Mouse (Mus musculus): Measurements from ENCODE around the gene Gm867. TPM values are rescaled to one million over a fixed set of nuclear protein-coding genes. Genes with fewer than 3 reads are reported as not detected.

Gene Gm867
- total and polyA plus RNA-seq, 2 experiments from 2014 or later: 0.95 to 0.97 TPM

- H3K9me3 ChIP-seq (ENCODE audit: low read length): no peaks in the 10 kb centered on the region
- peak overlapping the region; percentile 37; the same call in 1 of the 2 replicates for H3K9ac ChIP-seq
- H3K4me1 ChIP-seq (ENCODE audit: insufficient read depth): peaks cover 12% of the 10 kb centered on the region; the same call in 1 of the 2 replicates
- ATAC-seq: peak; percentile 26; the same call in 1 of the 2 replicates
- DNase-seq: peak; percentile 84
- H3K36me3 ChIP-seq (ENCODE audit: insufficient read depth): no peaks in the 10 kb centered on the region
- WGBS: 4% methylated on average over 13 of the region's 13 CpGs
- peak overlapping the region; percentile 68 for H3K4me2 ChIP-seq (ENCODE audit: low read depth)
- H3K27ac ChIP-seq (ENCODE audit: low read depth, low read length): no peak overlapping the region
- TF ChIP-seq CTCF (IDR thresholded peaks at IDR 0.05; ENCODE audit: low read depth): peak; percentile 76
- peak overlapping the region; percentile 32 for H3K4me3 ChIP-seq (ENCODE audit: low read depth, low read length)
- H3K27me3 ChIP-seq (ENCODE audit: insufficient read depth, low read length): peaks cover 10% of the 10 kb centered on the region
Observed at GRCm38 (mm10) chr10:75951424-75952050, 11.1 kb upstream of the Gm867 start.

GRCm38 (mm10) chr10:75950791-75951210 lies 10.3 kb upstream of the Gm867 start:
- no peak for TF ChIP-seq CTCF (IDR thresholded peaks at IDR 0.05; ENCODE audit: low read depth)
- Histone ChIP-seq H3K4me3 (ENCODE audit: low read depth, low read length) (peak overlapping the region; percentile 32), H3K9ac (peak overlapping the region; percentile 37), H3K4me2 (ENCODE audit: low read depth) (peak overlapping the region; percentile 68), H3K9me3 (ENCODE audit: low read length) (no peaks in the 10 kb centered on the region), H3K4me1 (ENCODE audit: insufficient read depth) (peaks cover 12% of the 10 kb centered on the region; the same call in 1 of the 2 replicates), H3K27ac (ENCODE audit: low read depth, low read length) (no peak overlapping the region), H3K27me3 (ENCODE audit: insufficient read depth, low read length) (peaks cover 10% of the 10 kb centered on the region), H3K36me3 (ENCODE audit: insufficient read depth) (no peaks in the 10 kb centered on the region)
- 6% methylated on average over 22 of the region's 23 CpGs for WGBS
- DNase-seq (no peak), ATAC-seq (peak; percentile 37)

GRCm38 (mm10) chr10:75949053-75950045 lies 8.9 kb upstream of the Gm867 start:
- no peaks in the 10 kb centered on the region for H3K9me3 ChIP-seq (ENCODE audit: low read length)
- peaks cover 10% of the 10 kb centered on the region for H3K27me3 ChIP-seq (ENCODE audit: insufficient read depth, low read length)
- DNase-seq: no peak
- no peak overlapping the region for H3K4me3 ChIP-seq (ENCODE audit: low read depth, low read length)
- H3K9ac ChIP-seq: no peak overlapping the region
- TF ChIP-seq CTCF (IDR thresholded peaks at IDR 0.05; ENCODE audit: low read depth): no peak
- H3K27ac ChIP-seq (ENCODE audit: low read depth, low read length): no peak overlapping the region
- H3K4me1 ChIP-seq (ENCODE audit: insufficient read depth): peaks cover 10% of the 10 kb centered on the region; the same call in 1 of the 2 replicates
- no peak for ATAC-seq
- H3K4me2 ChIP-seq (ENCODE audit: low read depth): no peak overlapping the region
- no peaks in the 10 kb centered on the region for H3K36me3 ChIP-seq (ENCODE audit: insufficient read depth)
- 86% methylated on average over 22 of the region's 22 CpGs for WGBS

GRCm38 (mm10) chr10:75948079-75948478 lies 7.6 kb upstream of the Gm867 start:
- H3K27me3 ChIP-seq (ENCODE audit: insufficient read depth, low read length): peaks cover 6% of the 10 kb centered on the region; the same call in 1 of the 2 replicates
- no peak overlapping the region for H3K9ac ChIP-seq
- peaks cover 11% of the 10 kb centered on the region; the same call in 1 of the 2 replicates for H3K4me1 ChIP-seq (ENCODE audit: insufficient read depth)
- DNase-seq (no peak), ATAC-seq (no peak)
- no peak for TF ChIP-seq CTCF (IDR thresholded peaks at IDR 0.05; ENCODE audit: low read depth)
- H3K27ac ChIP-seq (ENCODE audit: low read depth, low read length): no peak overlapping the region
- WGBS: 78% methylated on average over 5 of the region's 5 CpGs
- H3K4me3 ChIP-seq (ENCODE audit: low read depth, low read length): no peak overlapping the region
- no peaks in the 10 kb centered on the region for H3K9me3 ChIP-seq (ENCODE audit: low read length)
- H3K4me2 ChIP-seq (ENCODE audit: low read depth): no peak overlapping the region
- H3K36me3 ChIP-seq (ENCODE audit: insufficient read depth): no peaks in the 10 kb centered on the region

GRCm38 (mm10) chr10:75945896-75946295 lies 5.4 kb upstream of the Gm867 start:
- peaks cover 5% of the 10 kb centered on the region; the same call in 1 of the 2 replicates for H3K4me1 ChIP-seq (ENCODE audit: insufficient read depth)
- H3K36me3 ChIP-seq (ENCODE audit: insufficient read depth): no peaks in the 10 kb centered on the region
- H3K4me2 ChIP-seq (ENCODE audit: low read depth): no peak overlapping the region
- ATAC-seq: no peak
- no peak for DNase-seq
- TF ChIP-seq CTCF (IDR thresholded peaks at IDR 0.05; ENCODE audit: low read depth): no peak
- no peak overlapping the region for H3K4me3 ChIP-seq (ENCODE audit: low read depth, low read length)
- H3K27me3 ChIP-seq (ENCODE audit: insufficient read depth, low read length): peaks cover 3% of the 10 kb centered on the region; the same call in 1 of the 2 replicates
- WGBS: 85% methylated on average over 7 of the region's 7 CpGs
- no peak overlapping the region for H3K9ac ChIP-seq
- no peaks in the 10 kb centered on the region for H3K9me3 ChIP-seq (ENCODE audit: low read length)
- no peak overlapping the region for H3K27ac ChIP-seq (ENCODE audit: low read depth, low read length)

GRCm38 (mm10) chr10:75945213-75945612 lies 4.7 kb upstream of the Gm867 start:
- no peak overlapping the region for H3K4me2 ChIP-seq (ENCODE audit: low read depth)
- H3K27me3 ChIP-seq (ENCODE audit: insufficient read depth, low read length): no peaks in the 10 kb centered on the region; the same call in 1 of the 2 replicates
- TF ChIP-seq CTCF (IDR thresholded peaks at IDR 0.05; ENCODE audit: low read depth): no peak
- 0 out of 2 replicates have a peak, but pooled peaks cover 4% of the 10 kb centered on the region for H3K4me1 ChIP-seq (ENCODE audit: insufficient read depth)
- no peaks in the 10 kb centered on the region for H3K9me3 ChIP-seq (ENCODE audit: low read length)
- no peak overlapping the region for H3K9ac ChIP-seq
- H3K4me3 ChIP-seq (ENCODE audit: low read depth, low read length): no peak overlapping the region
- no peaks in the 10 kb centered on the region for H3K36me3 ChIP-seq (ENCODE audit: insufficient read depth)
- 91% methylated on average over 7 of the region's 7 CpGs for WGBS
- DNase-seq (no peak), ATAC-seq (no peak)
- H3K27ac ChIP-seq (ENCODE audit: low read depth, low read length): no peak overlapping the region
